Mouse (Mus musculus) ES-Bruce4 (cell line): ENCODE data around the gene Arhgap29. TPM values are rescaled to one million over a fixed set of nuclear protein-coding genes. Genes with fewer than 3 reads are reported as not detected.

Experiments
- H3K27ac ChIP-seq: 2 replicates; pipeline ENCODE4 v1.5.1; 2012; ENCODE audit warnings: low read length, inconsistent platforms; ENCODE audit not compliant: insufficient read depth
- H3K27me3 ChIP-seq: 2 replicates; pipeline ENCODE4 v1.6.1; 2012; ENCODE audit warnings: mild to moderate bottlenecking, low read length, inconsistent platforms; ENCODE audit not compliant: control insufficient read depth, poor library complexity, insufficient read depth, severe bottlenecking
- H3K36me3 ChIP-seq: 2 replicates; pipeline ENCODE4 v1.6.1; 2012; ENCODE audit warnings: inconsistent platforms, mild to moderate bottlenecking, low read length, moderate library complexity; ENCODE audit not compliant: control insufficient read depth, poor library complexity, insufficient read depth, severe bottlenecking
- H3K4me1 ChIP-seq: one replicate; pipeline ENCODE4 v1.8.1; 2011; ENCODE audit warnings: low read length; ENCODE audit not compliant: control insufficient read depth, insufficient read depth
- H3K4me3 ChIP-seq: 2 replicates; pipeline ENCODE4 v1.5.1; 2011; ENCODE audit warnings: low read depth, mild to moderate bottlenecking, low read length
- H3K9ac ChIP-seq: 2 replicates; pipeline ENCODE4 v1.6.1; 2012; ENCODE audit warnings: low read depth, mild to moderate bottlenecking, inconsistent platforms; ENCODE audit not compliant: poor library complexity, severe bottlenecking
- H3K9me3 ChIP-seq: replicated peaks from 2 replicates; pipeline ENCODE4 v1.6.1; 2012; ENCODE audit warnings: mild to moderate bottlenecking, low read length, inconsistent platforms; ENCODE audit not compliant: control insufficient read depth, poor library complexity, insufficient read depth, severe bottlenecking
- CTCF ChIP-seq: IDR thresholded peaks from one replicate; pipeline ENCODE4 v1.8.1; 2011; ENCODE audit warnings: low read depth, low read length
- EP300 ChIP-seq: IDR thresholded peaks from 2 replicates; pipeline ENCODE4 v1.6.1; 2011; ENCODE audit warnings: low read depth, low read length; ENCODE audit not compliant: insufficient read depth
- POLR2A ChIP-seq: IDR thresholded peaks from one replicate; pipeline ENCODE4 v1.8.1; 2011; ENCODE audit warnings: low read length; ENCODE audit not compliant: insufficient read depth
- polyA plus RNA-seq: library from polyadenylated mRNA; stranded (reverse); fragments of >200 nt; gene quantifications from 2 replicates; pipeline ENCODE4 v1.2.4, GENCODE M21; 2011; ENCODE audit warnings: low read depth; ENCODE audit not compliant: missing spikeins, insufficient read depth, insufficient read length

The Arhgap29 gene
- polyA plus RNA-seq, 1 experiment, result 70.1 TPM

- TF ChIP-seq CTCF, result no peak
- no peak for TF ChIP-seq EP300
- no peak for TF ChIP-seq POLR2A
- Histone ChIP-seq H3K27ac (no peak overlapping the region), H3K9ac (no peak overlapping the region), H3K4me3 (no peak overlapping the region), H3K9me3 (no peaks in the 10 kb centered on the region), H3K36me3 (no peaks in the 10 kb centered on the region), H3K27me3 (no peaks in the 10 kb centered on the region), H3K4me1 (no peaks in the 10 kb centered on the region)
Observed at GRCm38 (mm10) chr3:122021029-122021652, 68.8 kb downstream of the Arhgap29 start.

GRCm38 (mm10) chr3:122022355-122022754 is 70.0 kb downstream of the Arhgap29 start:
- Histone ChIP-seq H3K27ac (no peak overlapping the region), H3K27me3 (no peaks in the 10 kb centered on the region), H3K4me1 (no peaks in the 10 kb centered on the region), H3K36me3 (no peaks in the 10 kb centered on the region), H3K9ac (no peak overlapping the region), H3K4me3 (no peak overlapping the region), H3K9me3 (no peaks in the 10 kb centered on the region)
- TF ChIP-seq POLR2A (no peak), CTCF (no peak), EP300 (no peak)

- Histone ChIP-seq H3K4me3 (no peak overlapping the region), H3K27me3 (no peaks in the 10 kb centered on the region), H3K27ac (no peak overlapping the region), H3K4me1 (no peaks in the 10 kb centered on the region), H3K9ac (no peak overlapping the region), H3K36me3 (no peaks in the 10 kb centered on the region), H3K9me3 (peaks cover 10% of the 10 kb centered on the region; the same call in 1 of the 2 replicates)
- TF ChIP-seq CTCF (no peak), POLR2A (no peak), EP300 (no peak)
Observed at GRCm38 (mm10) chr3:122026676-122027075, 74.3 kb downstream of the Arhgap29 start.

GRCm38 (mm10) chr3:122027776-122028175 is 75.4 kb downstream of the Arhgap29 start:
- Histone ChIP-seq H3K9ac (no peak overlapping the region), H3K27ac (no peak overlapping the region), H3K4me3 (no peak overlapping the region), H3K27me3 (no peaks in the 10 kb centered on the region), H3K9me3 (peaks cover 10% of the 10 kb centered on the region; the same call in 1 of the 2 replicates), H3K36me3 (no peaks in the 10 kb centered on the region), H3K4me1 (no peaks in the 10 kb centered on the region)
- TF ChIP-seq POLR2A (no peak), CTCF (no peak), EP300 (no peak)

GRCm38 (mm10) chr3:122033248-122033837 is 81.0 kb downstream of the Arhgap29 start:
- no peak overlapping the region for H3K4me3 ChIP-seq
- 0 out of 2 replicates have a peak overlapping the region, but pooled peaks have one; percentile 33 for H3K27ac ChIP-seq

GRCm38 (mm10) chr3:122034240-122034639 is 81.9 kb downstream of the Arhgap29 start:
- no peaks in the 10 kb centered on the region for H3K4me1 ChIP-seq
- no peaks in the 10 kb centered on the region for H3K36me3 ChIP-seq
- H3K4me3 ChIP-seq, result no peak overlapping the region
- H3K27me3 ChIP-seq, result no peaks in the 10 kb centered on the region
- no peak overlapping the region for H3K9ac ChIP-seq
- no peak for TF ChIP-seq POLR2A
- TF ChIP-seq CTCF, result no peak
- TF ChIP-seq EP300, result no peak
- H3K9me3 ChIP-seq, result 0 out of 2 replicates have a peak, but pooled peaks cover 4% of the 10 kb centered on the region
- no peak overlapping the region for H3K27ac ChIP-seq

More at GRCm38 (mm10) chr3:122033248-122033837, 81.0 kb downstream of the Arhgap29 start:
- H3K36me3 ChIP-seq, result no peaks in the 10 kb centered on the region
- H3K9ac ChIP-seq, result no peak overlapping the region
- H3K4me1 ChIP-seq, result no peaks in the 10 kb centered on the region
- TF ChIP-seq EP300, result 0 out of 2 replicates have a peak, but pooled peaks have one; percentile 12
- TF ChIP-seq POLR2A, result no peak
- no peak for TF ChIP-seq CTCF
- peaks cover 9% of the 10 kb centered on the region; the same call in 1 of the 2 replicates for H3K9me3 ChIP-seq
- H3K27me3 ChIP-seq, result no peaks in the 10 kb centered on the region
